13 mouse cellular contexts compared by ENCODE assay signal in the genomic region with DNA sequence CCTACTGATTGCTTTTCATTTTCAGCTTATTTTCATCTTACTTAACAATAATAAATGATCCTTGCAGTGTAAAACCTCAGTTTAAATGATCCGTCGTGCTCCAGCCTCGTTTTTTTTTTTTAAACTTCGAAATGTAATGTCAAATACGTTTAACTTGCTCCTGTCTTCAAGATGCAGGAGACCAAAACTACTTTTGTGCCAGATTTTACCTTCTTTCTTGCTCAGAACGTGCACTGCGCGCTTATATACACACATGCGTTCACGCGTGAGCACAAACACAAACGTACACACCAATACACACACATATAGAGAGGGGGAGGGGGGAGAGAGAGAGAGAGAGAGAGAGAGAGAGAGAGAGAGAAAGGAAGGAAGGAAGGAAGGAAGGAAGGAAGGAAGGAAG.
DNase-seq lines count a peak whose midpoint lies in the region; ATAC-seq and TF ChIP-seq lines count a peak whose summit lies in the region.
"Had no signal": no experiment of that assay in that cellular context is flagged by ENCODE, and none has a peak within 500 bp of the region (broad histone marks: within the 10 kb centered on the region; RNA-seq: fewer than 3 reads in every experiment).

No protein-coding gene starts in this region.

- peak in 1 of 2 experiments; percentile 35 for DNase-seq in cerebellum, adult 2 months
- no peak for DNase-seq in cerebellum, postnatal 4 days (ENCODE audit: low spot score in 2 of 2)
- DNase-seq in embryonic facial prominence, embryonic 10.5 days (ENCODE audit: low spot score), result no peak
- DNase-seq in hindbrain, embryonic 11.5 days (ENCODE audit: low spot score), result peak; percentile 51
- DNase-seq in gastrocnemius, adult 18-20 months (ENCODE audit: low spot score), result no peak
- DNase-seq in right cerebral cortex, postnatal 14 days, result no peak
- DNase-seq in natural killer cell, adult 2 months (ENCODE audit: low spot score in 2 of 2), result no peak
- DNase-seq: gastrocnemius, postnatal 14 days; lung, embryonic 14.5 days had no signal

- TF ChIP-seq POLR2A in cerebellum, adult 2 months (IDR thresholded peaks at IDR 0.05; ENCODE audit: borderline replicate concordance, insufficient read depth, low read length), result no peak

- peak overlapping the region; percentile 95 for H3K27ac ChIP-seq in cerebellum, adult 2 months (ENCODE audit: insufficient read depth, low read length)
- no peak overlapping the region; the same call in 1 of the 2 replicates for H3K27ac ChIP-seq in embryonic facial prominence, embryonic 10.5 days (replicated peaks)
- H3K27ac ChIP-seq in hindbrain, embryonic 11.5 days (ENCODE audit: low read depth, low read length), result peak overlapping the region; percentile 95
- H3K27ac ChIP-seq in midbrain, embryonic 15.5 days, result peak overlapping the region; percentile 94
- H3K27ac ChIP-seq: heart, embryonic 15.5 days; limb, embryonic 13.5 days had no signal

- H3K36me3 ChIP-seq in embryonic facial prominence, embryonic 10.5 days (replicated peaks), result no peaks in the 10 kb centered on the region
- no peaks in the 10 kb centered on the region for H3K36me3 ChIP-seq in hindbrain, embryonic 11.5 days (ENCODE audit: control insufficient read depth, insufficient read depth, low read length)
- no peaks in the 10 kb centered on the region for H3K36me3 ChIP-seq in midbrain, embryonic 15.5 days (replicated peaks)
- H3K36me3 ChIP-seq: heart, embryonic 15.5 days; limb, embryonic 13.5 days had no signal

- peak overlapping the region; percentile 86 for H3K9ac ChIP-seq in hindbrain, embryonic 11.5 days (ENCODE audit: low read depth, low read length)
- peak overlapping the region; percentile 49 for H3K9ac ChIP-seq in midbrain, embryonic 15.5 days
- H3K9ac ChIP-seq: heart, embryonic 15.5 days; lung, embryonic 14.5 days had no signal

- H3K4me3 ChIP-seq in cerebellum, adult 2 months (replicated peaks; ENCODE audit: insufficient read depth, low read depth, low read length), result peak overlapping the region; percentile 63
- H3K4me3 ChIP-seq in embryonic facial prominence, embryonic 10.5 days, result peak overlapping the region; percentile 54
- peak overlapping the region; percentile 90 for H3K4me3 ChIP-seq in hindbrain, embryonic 11.5 days (ENCODE audit: low read depth, low read length)
- H3K4me3 ChIP-seq in midbrain, embryonic 15.5 days, result peak overlapping the region; percentile 50

- peaks cover 4% of the 10 kb centered on the region; the same call in 1 of the 2 replicates for H3K4me1 ChIP-seq in cerebellum, adult 2 months (ENCODE audit: control insufficient read depth, insufficient read depth, low read length)
- H3K4me1 ChIP-seq in embryonic facial prominence, embryonic 10.5 days, result peaks cover 12% of the 10 kb centered on the region
- no peaks in the 10 kb centered on the region for H3K4me1 ChIP-seq in hindbrain, embryonic 11.5 days (replicated peaks; ENCODE audit: control insufficient read depth, insufficient read depth, low read length)
- H3K4me1 ChIP-seq in midbrain, embryonic 15.5 days, result peaks cover 20% of the 10 kb centered on the region

- H3K9me3 ChIP-seq in embryonic facial prominence, embryonic 10.5 days, result no peaks in the 10 kb centered on the region
- no peaks in the 10 kb centered on the region for H3K9me3 ChIP-seq in hindbrain, embryonic 11.5 days (ENCODE audit: control insufficient read depth, low read length)
- H3K9me3 ChIP-seq in midbrain, embryonic 15.5 days, result no peaks in the 10 kb centered on the region
- H3K9me3 ChIP-seq: limb, embryonic 13.5 days had no signal

- peak overlapping the region; percentile 60 for H3K4me2 ChIP-seq in hindbrain, embryonic 11.5 days (replicated peaks; ENCODE audit: low read depth, low read length)
- peak overlapping the region; percentile 62 for H3K4me2 ChIP-seq in midbrain, embryonic 15.5 days

- no peak for TF ChIP-seq CTCF in cerebellum, adult 2 months (IDR thresholded peaks at IDR 0.05; ENCODE audit: borderline replicate concordance, insufficient read depth, low read depth, low read length)

- ATAC-seq in hindbrain, embryonic 11.5 days (ENCODE audit: low FRiP score), result no peak
- no peak for ATAC-seq in midbrain, embryonic 15.5 days (replicated peaks)
- ATAC-seq: intestine, postnatal 0 days had no signal

- no peaks in the 10 kb centered on the region for H3K27me3 ChIP-seq in cerebellum, adult 2 months (ENCODE audit: control insufficient read depth, insufficient read depth, low read length)
- H3K27me3 ChIP-seq in embryonic facial prominence, embryonic 10.5 days (replicated peaks; ENCODE audit: low read depth, poor library complexity, severe bottlenecking), result peaks cover 100% of the 10 kb centered on the region
- H3K27me3 ChIP-seq in hindbrain, embryonic 11.5 days (ENCODE audit: control insufficient read depth, insufficient read depth, low read length), result peaks cover 27% of the 10 kb centered on the region
- peaks cover under 1% of the 10 kb centered on the region; the same call in 1 of the 2 replicates for H3K27me3 ChIP-seq in midbrain, embryonic 15.5 days (replicated peaks)

- under 1% methylated on average over 12 of the region's 12 CpGs for WGBS in cerebellum, adult 2 months
- WGBS in embryonic facial prominence, embryonic 10.5 days, result 1% methylated on average over 12 of the region's 12 CpGs
- WGBS in hindbrain, embryonic 11.5 days, result 1% methylated on average over 12 of the region's 12 CpGs
- 1% methylated on average over 12 of the region's 12 CpGs for whole genome bisulfite sequencing in midbrain, embryonic 15.5 days
